Mouse (Mus musculus) E14TG2a.4 (cell line): ENCODE data around the gene Birc6.

Experiments used
- CTCF ChIP-seq: conservative IDR thresholded peaks from 2 replicates; pipeline ENCODE4 v1.5.1; 2014; ENCODE audit warnings: low read length
- NANOG ChIP-seq: IDR thresholded peaks from 2 replicates; pipeline ENCODE4 v1.6.1; 2014; ENCODE audit warnings: borderline replicate concordance, low read length, mixed read lengths

DNA sequence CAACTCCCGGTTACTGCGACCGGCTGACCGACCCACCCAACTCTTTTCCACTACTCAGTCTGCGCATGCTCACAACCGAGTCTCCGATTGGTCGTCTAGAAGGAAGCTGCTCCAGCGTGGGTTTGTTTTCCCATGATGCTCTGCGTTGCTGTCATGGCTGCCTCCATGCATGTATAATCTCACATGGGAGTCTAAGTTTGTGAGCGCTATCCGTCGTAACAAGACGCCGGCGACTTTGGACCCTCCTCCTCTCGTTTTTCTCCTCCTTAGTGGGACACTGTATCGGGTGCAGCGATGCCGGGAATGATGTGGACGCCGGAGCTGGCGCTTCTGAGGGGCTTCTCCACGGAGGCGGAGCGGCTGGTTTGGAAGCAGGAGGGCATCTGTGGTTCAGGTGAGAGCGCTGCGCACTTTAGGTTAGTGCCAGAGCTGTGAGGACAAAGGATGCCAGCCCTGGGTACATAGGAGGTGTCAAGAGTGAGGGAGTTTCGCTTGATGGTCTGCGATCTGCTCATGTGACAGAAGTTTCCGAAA is 189.6 kb downstream of the Birc6 start, which contains the start of gene Ttc27:
- no peak for TF ChIP-seq CTCF
- no peak for TF ChIP-seq NANOG
